Comparison of ENCODE assay signal across 8 mouse cellular contexts in the genomic region with DNA sequence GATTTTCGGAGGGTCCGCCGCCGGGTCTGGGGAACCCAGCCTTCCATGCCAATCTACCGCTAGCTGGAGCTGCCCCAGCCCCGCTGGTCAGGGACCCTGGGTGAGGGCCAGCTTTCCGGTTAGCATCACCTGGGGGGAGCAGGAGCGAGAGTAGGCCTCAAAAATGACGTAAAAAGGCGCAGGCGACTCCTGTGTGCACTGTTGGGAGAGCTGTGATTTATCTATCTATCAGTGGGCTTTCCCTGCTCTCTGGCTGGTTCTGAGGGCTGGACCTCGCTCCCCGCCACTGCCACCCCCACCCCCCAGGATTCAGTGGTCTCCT. TPM values are rescaled to one million over a fixed set of nuclear protein-coding genes. Genes with fewer than 3 reads are reported as not detected.
DNase-seq lines count a peak whose midpoint lies in the region; ATAC-seq and TF ChIP-seq lines count a peak whose summit lies in the region.
"Had no signal": no experiment of that assay in that cellular context is flagged by ENCODE, and none has a peak within 500 bp of the region (broad histone marks: within the 10 kb centered on the region; RNA-seq: fewer than 3 reads in every experiment).

No protein-coding gene starts in this region.

- peak; percentile 70 for ATAC-seq in lung, embryonic 15.5 days (ENCODE audit: borderline replicate concordance, extremely low read depth, low FRiP score, low TSS enrichment)
- no peak; the same call in 1 of the 2 replicates for ATAC-seq in forebrain, embryonic 11.5 days (replicated peaks; ENCODE audit: low FRiP score)
- peak; percentile 67 for ATAC-seq in limb, embryonic 12.5 days (ENCODE audit: insufficient number of reproducible peaks, insufficient read depth, low FRiP score, low TSS enrichment, low read depth)

- H3K36me3 ChIP-seq in lung, embryonic 15.5 days: no peaks in the 10 kb centered on the region
- H3K36me3 ChIP-seq in forebrain, embryonic 11.5 days (ENCODE audit: control insufficient read depth, insufficient read depth, low read length): no peaks in the 10 kb centered on the region
- H3K36me3 ChIP-seq in limb, embryonic 12.5 days: peaks cover 5% of the 10 kb centered on the region
- no peaks in the 10 kb centered on the region for H3K36me3 ChIP-seq in small intestine, adult 2 months (ENCODE audit: control insufficient read depth, insufficient read depth, low read length)

- peak overlapping the region; percentile 77 for H3K27ac ChIP-seq in lung, embryonic 15.5 days
- H3K27ac ChIP-seq in forebrain, embryonic 11.5 days (ENCODE audit: low read depth, low read length): no peak overlapping the region
- H3K27ac ChIP-seq in limb, embryonic 12.5 days: peak overlapping the region; percentile 82
- H3K27ac ChIP-seq in small intestine, adult 2 months (ENCODE audit: insufficient read depth, low read depth, low read length): no peak overlapping the region
- H3K27ac ChIP-seq: macrophage had no signal

- peak overlapping the region; percentile 85 for H3K4me3 ChIP-seq in lung, embryonic 15.5 days
- H3K4me3 ChIP-seq in forebrain, embryonic 11.5 days (ENCODE audit: low read depth, low read length): peak overlapping the region; percentile 74
- H3K4me3 ChIP-seq in limb, embryonic 12.5 days (replicated peaks): peak overlapping the region; percentile 75
- peak overlapping the region; percentile 57 for H3K4me3 ChIP-seq in small intestine, adult 2 months (ENCODE audit: low read depth, low read length)

- TF ChIP-seq CTCF in small intestine, adult 2 months (IDR thresholded peaks at IDR 0.05; ENCODE audit: extremely low read depth, insufficient read length, insufficient replicate concordance, low read depth, low read length): no peak

- H3K4me1 ChIP-seq in lung, embryonic 15.5 days: peaks cover 5% of the 10 kb centered on the region
- H3K4me1 ChIP-seq in forebrain, embryonic 11.5 days (replicated peaks; ENCODE audit: control insufficient read depth, insufficient read depth, low read length): 0 out of 2 replicates have a peak, but pooled peaks cover 5% of the 10 kb centered on the region
- H3K4me1 ChIP-seq in limb, embryonic 12.5 days (replicated peaks): peaks cover 18% of the 10 kb centered on the region
- H3K4me1 ChIP-seq in small intestine, adult 2 months (ENCODE audit: control insufficient read depth, insufficient read depth, insufficient read length, low read length): no peaks in the 10 kb centered on the region

- H3K9me3 ChIP-seq in lung, embryonic 15.5 days: no peaks in the 10 kb centered on the region
- no peaks in the 10 kb centered on the region for H3K9me3 ChIP-seq in forebrain, embryonic 11.5 days (ENCODE audit: control insufficient read depth, low read length)
- H3K9me3 ChIP-seq in limb, embryonic 12.5 days: no peaks in the 10 kb centered on the region

- peak overlapping the region; percentile 83 for H3K9ac ChIP-seq in lung, embryonic 15.5 days
- peak overlapping the region; percentile 93 for H3K9ac ChIP-seq in forebrain, embryonic 11.5 days (ENCODE audit: low read length)
- H3K9ac ChIP-seq in limb, embryonic 12.5 days (replicated peaks): peak overlapping the region; percentile 86

- H3K27me3 ChIP-seq in lung, embryonic 15.5 days: no peaks in the 10 kb centered on the region
- no peaks in the 10 kb centered on the region for H3K27me3 ChIP-seq in forebrain, embryonic 11.5 days (ENCODE audit: control insufficient read depth, insufficient read depth, low read length)
- no peaks in the 10 kb centered on the region for H3K27me3 ChIP-seq in limb, embryonic 12.5 days
- H3K27me3 ChIP-seq in small intestine, adult 2 months (ENCODE audit: control insufficient read depth, insufficient read depth, low read length): no peaks in the 10 kb centered on the region

- DNase-seq in lung, postnatal 14 days: no peak
- no peak for DNase-seq in forebrain, embryonic 11.5 days (ENCODE audit: low spot score)
- no peak for DNase-seq in spleen, adult 18-20 months
- no peak for DNase-seq in natural killer cell, adult 2 months (ENCODE audit: low spot score in 2 of 2)

- peak overlapping the region; percentile 94 for H3K4me2 ChIP-seq in lung, embryonic 15.5 days
- peak overlapping the region; percentile 81 for H3K4me2 ChIP-seq in forebrain, embryonic 11.5 days (ENCODE audit: low read depth, low read length, severe bottlenecking)
- H3K4me2 ChIP-seq in limb, embryonic 12.5 days: peak overlapping the region; percentile 79

- 2% methylated on average over 13 of the region's 13 CpGs for WGBS in lung, embryonic 15.5 days
- WGBS in forebrain, embryonic 11.5 days: 2% methylated on average over 13 of the region's 13 CpGs
- WGBS in limb, embryonic 12.5 days: 2% methylated on average over 13 of the region's 13 CpGs
- WGBS in small intestine, adult 2 months: 14% methylated on average over 13 of the region's 13 CpGs

- no peak for TF ChIP-seq POLR2A in small intestine, adult 2 months (IDR thresholded peaks at IDR 0.05; ENCODE audit: low read depth, low read length)

RNA-seq across cellular contexts. Expression of a gene that starts 0.3 kb away (rescaled TPM):
- 12.6 and 20.3 TPM in 2 replicates for polyA plus RNA-seq in lung, embryonic 15.5 days (2015; fragmentation: Nextera tagmentation; extraction: Ambion mirVana)
- polyA plus RNA-seq in forebrain, embryonic 11.5 days (2014; fragmentation: Nextera tagmentation; extraction: Ambion mirVana): 16.5 and 23.9 TPM in 2 replicates
- polyA plus RNA-seq in limb, embryonic 12.5 days (2016; fragmentation: Nextera tagmentation; extraction: Ambion mirVana): 23.5 and 24.2 TPM in 2 replicates
- polyA plus RNA-seq in small intestine, adult 2 months (2012; rRNA removed): 0.23 and 0.33 TPM in 2 replicates

RNA-seq across cellular contexts. Expression of a gene that starts 38.6 kb away (rescaled TPM):
- polyA plus RNA-seq in lung, embryonic 15.5 days (2015; fragmentation: Nextera tagmentation; extraction: Ambion mirVana): 1.1 and 1.8 TPM in 2 replicates
- not detected in 2 replicates for polyA plus RNA-seq in forebrain, embryonic 11.5 days (2014; fragmentation: Nextera tagmentation; extraction: Ambion mirVana)
- polyA plus RNA-seq in limb, embryonic 12.5 days (2016; fragmentation: Nextera tagmentation; extraction: Ambion mirVana): 0.17 and 0.31 TPM in 2 replicates
- 0.10 TPM in 1 of 2 replicates, not detected in the other for polyA plus RNA-seq in small intestine, adult 2 months (2012; rRNA removed)
- polyA plus RNA-seq: macrophage had no signal

Comparison
In these comparisons a context has a peak if more than half of its experiments do, and no peak if none do; other contexts are left out.
1. H3K27ac ChIP-seq: peak in lung, embryonic 15.5 days (single experiment) and limb, embryonic 12.5 days (single experiment); none in forebrain, embryonic 11.5 days (single experiment) and small intestine, adult 2 months (single experiment).
2. RNA of a gene that starts 0.3 kb away (polyA plus RNA-seq): 16.5 to 23.9 TPM in forebrain, embryonic 11.5 days, 23.5 to 24.2 TPM in limb, embryonic 12.5 days and 12.6 to 20.3 TPM in lung, embryonic 15.5 days; 0.23 to 0.33 TPM in small intestine, adult 2 months; every median in the first group is over 10 times any median in the second.
3. Peak in every context shown above with its lines, with median percentiles within 50 percentile points of each other: H3K4me2 ChIP-seq, H3K4me3 ChIP-seq and H3K9ac ChIP-seq.